24 mouse cellular contexts compared by ENCODE assay signal in the genomic region with DNA sequence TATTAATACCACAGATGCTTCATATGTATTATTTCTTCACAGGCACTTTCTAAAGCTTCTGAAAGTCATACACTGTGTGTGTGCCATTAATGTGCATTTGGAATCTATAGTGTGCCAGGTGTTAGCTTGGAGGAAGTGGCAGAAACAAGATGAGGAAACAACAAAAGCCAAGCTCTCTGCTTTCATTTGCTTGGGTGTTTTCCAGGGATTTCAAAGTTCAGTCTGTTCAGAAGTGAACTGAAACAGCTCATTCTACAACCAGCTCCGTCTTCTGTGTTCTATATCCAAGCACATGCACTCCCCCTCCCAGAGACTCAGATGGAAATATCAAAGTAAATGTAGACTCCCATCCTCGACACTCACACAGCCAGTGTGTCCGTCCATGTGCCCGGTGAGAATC.
DNase-seq lines count a peak whose midpoint lies in the region; ATAC-seq and TF ChIP-seq lines count a peak whose summit lies in the region.
"Had no signal": no experiment of that assay in that cellular context is flagged by ENCODE, and none has a peak within 500 bp of the region (broad histone marks: within the 10 kb centered on the region; RNA-seq: fewer than 3 reads in every experiment).

No protein-coding gene starts in this region.

- 71% methylated on average over 4 of the region's 4 CpGs for WGBS in forebrain, embryonic 14.5 days
- WGBS in forebrain, embryonic 11.5 days, result 87% methylated on average over 4 of the region's 4 CpGs
- WGBS in forebrain, postnatal 0 days, result 48% methylated on average over 4 of the region's 4 CpGs
- 87% methylated on average over 4 of the region's 4 CpGs for WGBS in forebrain, embryonic 10.5 days
- 72% methylated on average over 4 of the region's 4 CpGs for WGBS in lung, adult 2 months

- peak; percentile 52 for DNase-seq in forebrain, embryonic 14.5 days (ENCODE audit: low spot score)
- no peak for DNase-seq in forebrain, embryonic 11.5 days (ENCODE audit: low spot score)
- no peak for DNase-seq in forebrain, postnatal 0 days
- no peak for DNase-seq in forebrain, embryonic 10.5 days (ENCODE audit: extremely low spot score, low spot score)
- peak; percentile 11 for DNase-seq in brain, adult 2 months (ENCODE audit: low read depth, low spot score)
- DNase-seq in lung, adult 2 months, result no peak
- DNase-seq: adrenal gland, adult 2 months; adrenal gland, postnatal 10 days; adrenal gland, postnatal 25 days; B cell, adult 2 months; cerebellum, adult 11-12 months; cerebellum, adult 2 months; cerebellum, adult 9-10 months; cerebellum, postnatal 10 days; cerebellum, postnatal 25 days had no signal

- no peaks in the 10 kb centered on the region for H3K9me3 ChIP-seq in forebrain, embryonic 14.5 days (replicated peaks; ENCODE audit: control insufficient read depth, low read length)
- no peaks in the 10 kb centered on the region for H3K9me3 ChIP-seq in forebrain, embryonic 11.5 days (ENCODE audit: control insufficient read depth, low read length)
- no peaks in the 10 kb centered on the region for H3K9me3 ChIP-seq in forebrain, postnatal 0 days (ENCODE audit: low read length)
- H3K9me3 ChIP-seq in forebrain, embryonic 10.5 days, result no peaks in the 10 kb centered on the region
- H3K9me3 ChIP-seq: embryonic facial prominence, embryonic 10.5 days; embryonic facial prominence, embryonic 12.5 days; forebrain, embryonic 15.5 days had no signal

- TF ChIP-seq CTCF in forebrain, postnatal 0 days (IDR thresholded peaks at IDR 0.05; ENCODE audit: low read depth), result no peak
- no peak for TF ChIP-seq CTCF in lung, adult 2 months (IDR thresholded peaks at IDR 0.05; ENCODE audit: insufficient read depth, low read length)

- H3K4me2 ChIP-seq in forebrain, embryonic 14.5 days (ENCODE audit: low read length), result no peak overlapping the region
- no peak overlapping the region for H3K4me2 ChIP-seq in forebrain, embryonic 11.5 days (ENCODE audit: low read depth, low read length, severe bottlenecking)
- no peak overlapping the region for H3K4me2 ChIP-seq in forebrain, postnatal 0 days (ENCODE audit: low read depth)
- H3K4me2 ChIP-seq: embryonic facial prominence, embryonic 12.5 days; forebrain, embryonic 15.5 days had no signal

- H3K27ac ChIP-seq in forebrain, embryonic 14.5 days (ENCODE audit: low read depth, low read length), result no peak overlapping the region
- H3K27ac ChIP-seq in forebrain, embryonic 11.5 days (ENCODE audit: low read depth, low read length), result no peak overlapping the region
- H3K27ac ChIP-seq in forebrain, postnatal 0 days (ENCODE audit: low read depth, low read length), result no peak overlapping the region
- no peak overlapping the region for H3K27ac ChIP-seq in forebrain, embryonic 10.5 days
- H3K27ac ChIP-seq in brown adipose tissue, adult 24 weeks (replicated peaks; ENCODE audit: low read depth, low read length), result peak overlapping the region; percentile 88
- H3K27ac ChIP-seq: embryonic facial prominence, embryonic 10.5 days; embryonic facial prominence, embryonic 12.5 days; forebrain, embryonic 15.5 days had no signal

- no peaks in the 10 kb centered on the region for H3K36me3 ChIP-seq in forebrain, embryonic 14.5 days (ENCODE audit: control insufficient read depth, insufficient read depth, low read length)
- no peaks in the 10 kb centered on the region for H3K36me3 ChIP-seq in forebrain, embryonic 11.5 days (ENCODE audit: control insufficient read depth, insufficient read depth, low read length)
- H3K36me3 ChIP-seq in forebrain, postnatal 0 days (ENCODE audit: insufficient read depth), result no peaks in the 10 kb centered on the region
- no peaks in the 10 kb centered on the region for H3K36me3 ChIP-seq in forebrain, embryonic 10.5 days (replicated peaks)
- H3K36me3 ChIP-seq: embryonic facial prominence, embryonic 10.5 days; embryonic facial prominence, embryonic 12.5 days; forebrain, embryonic 15.5 days; G1E had no signal

- no peaks in the 10 kb centered on the region for H3K4me1 ChIP-seq in forebrain, embryonic 14.5 days (ENCODE audit: control insufficient read depth, insufficient read depth, low read length)
- H3K4me1 ChIP-seq in forebrain, embryonic 11.5 days (replicated peaks; ENCODE audit: control insufficient read depth, insufficient read depth, low read length), result no peaks in the 10 kb centered on the region
- no peaks in the 10 kb centered on the region for H3K4me1 ChIP-seq in forebrain, postnatal 0 days (ENCODE audit: insufficient read depth)
- H3K4me1 ChIP-seq in forebrain, embryonic 10.5 days, result no peaks in the 10 kb centered on the region
- no peaks in the 10 kb centered on the region for H3K4me1 ChIP-seq in brown adipose tissue, adult 24 weeks (ENCODE audit: control insufficient read depth, insufficient read depth, insufficient read length, low read length)
- no peaks in the 10 kb centered on the region for H3K4me1 ChIP-seq in lung, adult 2 months (ENCODE audit: control insufficient read depth, insufficient read depth, low read length)
- H3K4me1 ChIP-seq: embryonic facial prominence, embryonic 10.5 days; embryonic facial prominence, embryonic 12.5 days had no signal

- TF ChIP-seq POLR2A in lung, adult 2 months (IDR thresholded peaks at IDR 0.05; ENCODE audit: borderline replicate concordance, extremely low read depth, low read depth, low read length), result no peak

- H3K4me3 ChIP-seq in forebrain, embryonic 14.5 days (ENCODE audit: low read depth, low read length), result no peak overlapping the region
- H3K4me3 ChIP-seq in forebrain, embryonic 11.5 days (ENCODE audit: low read depth, low read length), result no peak overlapping the region
- no peak overlapping the region for H3K4me3 ChIP-seq in forebrain, postnatal 0 days (ENCODE audit: low read depth, low read length)
- no peak overlapping the region for H3K4me3 ChIP-seq in forebrain, embryonic 10.5 days
- no peak overlapping the region for H3K4me3 ChIP-seq in brown adipose tissue, adult 24 weeks (ENCODE audit: insufficient read depth, low read depth, low read length)
- H3K4me3 ChIP-seq in lung, adult 2 months (replicated peaks; ENCODE audit: extremely low read depth, low read depth, low read length), result no peak overlapping the region
- H3K4me3 ChIP-seq: embryonic facial prominence, embryonic 10.5 days; embryonic facial prominence, embryonic 12.5 days; forebrain, embryonic 15.5 days had no signal

- H3K27me3 ChIP-seq in forebrain, embryonic 14.5 days (replicated peaks; ENCODE audit: control insufficient read depth, insufficient read depth, low read length), result no peaks in the 10 kb centered on the region
- no peaks in the 10 kb centered on the region for H3K27me3 ChIP-seq in forebrain, embryonic 11.5 days (ENCODE audit: control insufficient read depth, insufficient read depth, low read length)
- H3K27me3 ChIP-seq in forebrain, postnatal 0 days (ENCODE audit: insufficient read depth, low read length), result no peaks in the 10 kb centered on the region
- no peaks in the 10 kb centered on the region for H3K27me3 ChIP-seq in forebrain, embryonic 10.5 days (ENCODE audit: poor library complexity, severe bottlenecking)
- H3K27me3 ChIP-seq: CH12.LX; embryonic facial prominence, embryonic 12.5 days; forebrain, embryonic 15.5 days; Patski had no signal

- ATAC-seq in forebrain, embryonic 14.5 days, result 0 out of 2 replicates have a peak, but pooled peaks have one; percentile 26
- no peak for ATAC-seq in forebrain, embryonic 11.5 days (replicated peaks; ENCODE audit: low FRiP score)
- ATAC-seq in forebrain, postnatal 0 days, result peak; percentile 36; the same call in 1 of the 2 replicates
- no peak for ATAC-seq in megakaryocyte, adult 5-6 weeks (ENCODE audit: poor library complexity, severe bottlenecking)
- ATAC-seq: CD4-positive, CD25-positive, alpha-beta regulatory T cell, adult 4 months; forebrain, embryonic 15.5 days; Patski had no signal

- no peak overlapping the region for H3K9ac ChIP-seq in forebrain, embryonic 14.5 days (ENCODE audit: low read length)
- no peak overlapping the region for H3K9ac ChIP-seq in forebrain, embryonic 11.5 days (ENCODE audit: low read length)
- no peak overlapping the region for H3K9ac ChIP-seq in forebrain, postnatal 0 days
- H3K9ac ChIP-seq: embryonic facial prominence, embryonic 12.5 days; forebrain, embryonic 15.5 days had no signal

Comparison
In these comparisons a context has a peak if more than half of its experiments do, and no peak if none do; other contexts are left out.
1. ATAC-seq: peak in forebrain, embryonic 14.5 days (single experiment) and forebrain, postnatal 0 days (single experiment); none in forebrain, embryonic 11.5 days (single experiment) and megakaryocyte, adult 5-6 weeks (single experiment).
2. DNase-seq: peak in forebrain, embryonic 14.5 days (single experiment) and brain, adult 2 months (single experiment); none in forebrain, embryonic 11.5 days (single experiment), forebrain, postnatal 0 days (single experiment), forebrain, embryonic 10.5 days (single experiment) and lung, adult 2 months (single experiment).